Mouse (Mus musculus) megakaryocyte, embryonic 14.5 days (primary cell): Measurements from ENCODE around the gene Spag4. TPM values are rescaled to one million over a fixed set of nuclear protein-coding genes. Genes with fewer than 3 reads are reported as not detected.
"Not testable (repeated sequence)": the region's sequence is repeated elsewhere in the genome, so short reads cannot be mapped to it uniquely, and the experiment has no call there.

ENCODE experiments used
- H3K27me3 ChIP-seq: replicated peaks from 2 replicates; pipeline ENCODE3; 2012; ENCODE audit warnings: inconsistent platforms
- H3K36me3 ChIP-seq: replicated peaks from 2 replicates; pipeline ENCODE3; 2012; ENCODE audit warnings: low read length, inconsistent platforms, mixed read lengths
- H3K4me1 ChIP-seq: 2 replicates; pipeline ENCODE4 v1.6.1; 2012; ENCODE audit warnings: inconsistent platforms
- H3K4me3 ChIP-seq: replicated peaks from 2 replicates; pipeline ENCODE3; 2012; ENCODE audit warnings: moderate library complexity, mild to moderate bottlenecking, inconsistent platforms
- H3K9me3 ChIP-seq: 2 replicates; pipeline ENCODE4 v1.6.1; 2012; ENCODE audit warnings: inconsistent platforms
- FLI1 ChIP-seq: IDR thresholded peaks from 2 replicates; pipeline ENCODE4 v1.6.1; 2012; ENCODE audit warnings: low read length, inconsistent platforms, mixed read lengths
- GATA1 ChIP-seq: IDR thresholded peaks from 3 replicates; pipeline ENCODE4 v1.6.1; 2012; ENCODE audit warnings: mixed read lengths, low read length, inconsistent platforms, borderline replicate concordance
- polyA plus RNA-seq: library from polyadenylated mRNA; stranded (reverse); fragments of >175 nt; gene quantifications from 2 replicates; pipeline ENCODE4 v1.2.3, GENCODE M21; 2012; ENCODE audit warnings: low replicate concordance; ENCODE audit not compliant: insufficient read depth

Gene Spag4
- polyA plus RNA-seq, 1 experiment = 2.2 TPM

GRCm38 (mm10) chr2:156089799-156090198 lies 24.8 kb downstream of the Spag4 start:
- TF ChIP-seq FLI1 (no peak), GATA1 (no peak)
- Histone ChIP-seq H3K36me3 (peaks cover 71% of the 10 kb centered on the region), H3K4me3 (no peak overlapping the region), H3K27me3 (no peaks in the 10 kb centered on the region), H3K9me3 (no peaks in the 10 kb centered on the region), H3K4me1 (peaks cover 56% of the 10 kb centered on the region)

GRCm38 (mm10) chr2:156091926-156092325 lies 27.0 kb downstream of the Spag4 start:
- TF ChIP-seq FLI1 = no peak
- Histone ChIP-seq H3K9me3 (no peaks in the 10 kb centered on the region), H3K27me3 (no peaks in the 10 kb centered on the region), H3K4me1 (peaks cover 43% of the 10 kb centered on the region), H3K4me3 (no peak overlapping the region), H3K36me3 (peaks cover 86% of the 10 kb centered on the region)

DNA sequence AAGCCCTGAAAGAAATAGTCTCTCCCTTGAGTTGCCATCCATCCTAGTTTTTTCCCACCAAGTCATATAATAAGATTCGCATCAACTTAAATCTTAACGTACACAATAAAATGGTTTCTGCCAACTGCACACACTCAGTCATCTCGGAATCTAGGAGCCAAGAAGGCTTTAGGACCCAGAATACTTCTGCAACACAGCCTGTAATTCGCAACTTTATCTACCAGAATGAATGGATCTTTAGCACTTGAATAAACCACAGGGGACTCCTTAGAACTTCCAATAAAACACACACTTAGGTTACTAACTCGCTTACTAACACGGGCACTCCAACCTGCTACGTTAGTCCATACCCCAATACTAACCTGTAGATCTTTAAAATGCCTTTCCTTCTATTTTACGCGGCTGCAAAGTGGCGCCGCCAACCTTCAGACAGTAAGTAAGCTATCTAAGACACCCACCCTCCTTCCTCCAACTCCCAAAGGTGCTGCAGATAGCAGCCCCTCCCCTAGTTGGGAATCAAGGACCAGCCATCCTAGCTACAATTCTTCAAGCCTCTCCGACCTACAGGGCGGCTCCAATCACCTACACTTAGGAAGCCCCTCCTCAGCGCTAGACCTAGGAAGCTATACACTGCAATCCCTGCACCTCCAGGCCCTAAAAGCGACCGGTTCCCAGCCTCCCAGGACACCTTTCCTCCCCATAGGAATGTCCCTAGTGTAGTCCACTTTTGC lies 45.8 kb downstream of the Spag4 start:
- H3K4me1 ChIP-seq = peaks cover 34% of the 10 kb centered on the region
- TF ChIP-seq GATA1 (no peak), FLI1 (no peak)
- no peaks in the 10 kb centered on the region for H3K27me3 ChIP-seq
- no peaks in the 10 kb centered on the region for H3K9me3 ChIP-seq
- peaks cover 15% of the 10 kb centered on the region for H3K36me3 ChIP-seq
- peak overlapping the region; percentile 99 for H3K4me3 ChIP-seq

DNA sequence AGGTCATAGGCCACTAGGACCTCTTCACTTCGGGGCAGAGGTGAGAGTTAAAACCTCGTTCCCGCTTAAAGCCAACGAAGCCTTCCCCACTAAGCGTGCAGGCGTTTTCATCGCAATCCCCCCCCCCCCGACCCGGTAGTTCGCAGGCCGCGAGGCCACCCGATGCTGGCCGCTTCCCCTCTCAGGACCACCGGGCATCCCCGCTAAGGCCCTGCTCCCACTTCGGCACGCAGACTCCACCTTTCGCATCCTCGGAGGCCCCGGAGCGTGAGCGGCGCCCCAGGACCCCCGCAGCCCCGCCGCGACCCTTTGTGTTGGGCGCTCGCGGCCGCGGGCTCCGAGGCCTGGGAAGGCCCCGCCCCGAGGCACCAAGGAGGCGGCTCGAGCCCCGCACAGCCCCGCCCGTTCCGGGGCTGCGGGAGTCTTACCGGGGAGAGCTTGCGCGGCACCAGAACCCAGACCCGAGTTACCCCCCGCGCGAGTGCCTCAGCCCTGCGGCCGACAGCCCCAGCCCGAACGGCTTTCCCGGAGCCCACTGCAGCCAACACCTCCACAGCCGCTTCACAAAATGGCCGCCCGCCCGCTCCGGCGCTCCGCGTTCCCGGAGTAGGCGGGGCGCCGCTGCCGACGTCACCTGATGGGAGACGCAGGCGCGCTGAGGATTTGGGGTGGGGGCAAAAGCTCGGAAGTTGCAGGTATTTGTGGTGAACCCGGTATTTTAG lies 46.5 kb downstream of the Spag4 start, which contains the start of the genes Cpne1 and Rbm12:
Cpne1 (minus strand) TSS at position 608 of the 722 bp plus-strand sequence.
Rbm12 (minus strand) TSS at position 621 of the 722 bp plus-strand sequence.
- Histone ChIP-seq H3K27me3 (no peaks in the 10 kb centered on the region), H3K9me3 (no peaks in the 10 kb centered on the region), H3K36me3 (peaks cover 9% of the 10 kb centered on the region), H3K4me3 (peak within 1 kb of the TSS; percentile 99), H3K4me1 (peaks cover 28% of the 10 kb centered on the region)
- TF ChIP-seq FLI1 = no peak

GRCm38 (mm10) chr2:156112080-156112423 lies 47.1 kb downstream of the Spag4 start:
- H3K4me1 ChIP-seq = peaks cover 24% of the 10 kb centered on the region
- peak overlapping the region; percentile 99 for H3K4me3 ChIP-seq
- not testable (repeated sequence) for H3K27me3 ChIP-seq, H3K9me3 ChIP-seq, H3K36me3 ChIP-seq

DNA sequence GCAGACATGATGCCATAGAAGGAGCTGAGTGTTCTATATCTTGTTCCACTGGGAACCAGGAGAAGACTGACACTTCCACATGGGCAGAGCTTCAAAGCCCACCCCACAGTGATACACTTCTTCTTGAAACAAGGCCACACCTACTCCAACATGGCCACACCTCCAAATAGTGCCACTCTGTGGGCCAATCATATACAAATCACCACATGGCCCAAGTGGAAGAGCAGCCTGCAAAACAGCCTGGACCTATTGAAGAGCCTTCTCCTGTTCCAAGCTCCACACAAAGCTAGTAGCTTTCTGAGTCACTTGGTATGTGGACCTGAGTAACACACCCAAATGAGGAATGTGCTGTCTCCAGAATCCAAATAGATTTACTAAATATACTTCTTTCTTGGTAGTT lies 54.6 kb downstream of the Spag4 start:
- Histone ChIP-seq H3K36me3 (peaks cover 22% of the 10 kb centered on the region), H3K9me3 (no peaks in the 10 kb centered on the region), H3K4me1 (no peaks in the 10 kb centered on the region), H3K4me3 (no peak overlapping the region), H3K27me3 (no peaks in the 10 kb centered on the region)
- TF ChIP-seq FLI1 (no peak), GATA1 (no peak)

Other genes starting within 250 kb of the Spag4 start
- gene BC029722, start 245.7 kb upstream of the Spag4 start, polyA plus RNA-seq = 30.5 and 31.7 TPM in 2 replicates
- 266 and 882 TPM in 2 replicates for gene Eif6, start 238.2 kb upstream of the Spag4 start, polyA plus RNA-seq
- gene Fam83c, start 230.3 kb upstream of the Spag4 start, polyA plus RNA-seq = 0.03 and 0.55 TPM in 2 replicates
- 2.6 and 2.8 TPM in 2 replicates for gene Uqcc1, start 134.9 kb upstream of the Spag4 start, polyA plus RNA-seq
- gene Gm15557, start 124.4 kb upstream of the Spag4 start, polyA plus RNA-seq = not detected in 2 replicates
- gene Gdf5, start 119.8 kb upstream of the Spag4 start, polyA plus RNA-seq = not detected in 2 replicates
- gene Cep250, start 108.7 kb upstream of the Spag4 start, polyA plus RNA-seq = 7.1 and 19.6 TPM in 2 replicates
- gene 6430550D23Rik, start 57.2 kb upstream of the Spag4 start, polyA plus RNA-seq = not detected in 2 replicates
- 49.2 and 93.8 TPM in 2 replicates for gene Ergic3, start 57.1 kb upstream of the Spag4 start, polyA plus RNA-seq
- not detected in 2 replicates for gene Fer1l4, start 12.2 kb upstream of the Spag4 start, polyA plus RNA-seq
- gene Cpne1, start 46.8 kb downstream of the Spag4 start, polyA plus RNA-seq = 17.2 and 27.7 TPM in 2 replicates
- gene Rbm12, start 46.8 kb downstream of the Spag4 start, polyA plus RNA-seq = 2.3 and 7.1 TPM in 2 replicates
- gene Gm28036, start 61.9 kb downstream of the Spag4 start, polyA plus RNA-seq = not detected in 2 replicates
- gene Romo1, start 78.9 kb downstream of the Spag4 start, polyA plus RNA-seq = 248 and 453 TPM in 2 replicates
- 5.4 and 12.7 TPM in 2 replicates for gene Nfs1, start 79.0 kb downstream of the Spag4 start, polyA plus RNA-seq
- 68.5 and 230 TPM in 2 replicates for gene Rbm39, start 115.1 kb downstream of the Spag4 start, polyA plus RNA-seq
- 31.7 and 56.9 TPM in 2 replicates for gene Phf20, start 131.3 kb downstream of the Spag4 start, polyA plus RNA-seq
- gene Cnbd2, start 247.1 kb downstream of the Spag4 start, polyA plus RNA-seq = 0.74 TPM in 1 of 2 replicates, not detected in the other
- gene Scand1, start 247.5 kb downstream of the Spag4 start, polyA plus RNA-seq = 797 and 1,035 TPM in 2 replicates